Mouse (Mus musculus) megakaryocyte, embryonic 14.5 days (primary cell): Measurements from ENCODE around the gene Kansl2.

Experiments
- FLI1 ChIP-seq: IDR thresholded peaks from 2 replicates; pipeline ENCODE4 v1.6.1; 2012; ENCODE audit warnings: low read length, inconsistent platforms, mixed read lengths
- GATA1 ChIP-seq: IDR thresholded peaks from 3 replicates; pipeline ENCODE4 v1.6.1; 2012; ENCODE audit warnings: mixed read lengths, low read length, inconsistent platforms, borderline replicate concordance

DNA sequence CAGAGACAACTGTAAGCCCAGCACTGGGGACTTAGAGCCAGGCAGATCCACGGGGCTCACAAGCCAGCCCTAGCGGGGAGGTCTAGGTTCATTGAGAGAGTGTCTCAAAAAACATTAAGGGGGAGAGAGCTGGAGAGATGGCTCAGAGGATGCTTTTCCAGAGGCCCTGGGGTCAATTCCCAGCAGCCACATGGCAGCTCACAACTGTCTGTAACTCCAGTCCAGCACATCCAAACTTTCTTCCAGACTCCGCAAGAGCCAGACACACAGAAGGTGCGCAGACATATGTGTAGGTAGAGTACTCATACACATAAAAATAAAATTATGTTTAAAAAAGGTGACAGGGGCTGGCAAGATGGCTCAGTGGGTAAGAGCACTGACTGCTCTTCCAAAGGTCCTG lies 39.2 kb upstream of the Kansl2 start:
- TF ChIP-seq GATA1 (no peak), FLI1 (no peak)
